Mouse (Mus musculus) intestine, embryonic 15.5 days (tissue): ENCODE results near the gene Tppp2. TPM values are rescaled to one million over a fixed set of nuclear protein-coding genes. Genes with fewer than 3 reads are reported as not detected.
"Not testable (repeated sequence)": the region's sequence is repeated elsewhere in the genome, so short reads cannot be mapped to it uniquely, and the experiment has no call there.

Experiments used
- ATAC-seq: fragments of 200-750 bp; cut with Nextera tagmentation; 2 replicates; pipeline ENCODE4 v1.8.0; 2017; ENCODE audit warnings: moderate TSS enrichment, moderate library complexity
- H3K27ac ChIP-seq: fragments of 300-500 bp; sonication (generic); 2 replicates; pipeline ENCODE4 v1.5.1; 2015; ENCODE audit warnings: mild to moderate bottlenecking, inconsistent platforms
- H3K27me3 ChIP-seq: fragments of 300-500 bp; sonication (generic); replicated peaks from 2 replicates; pipeline ENCODE4 v1.6.1; 2015; ENCODE audit warnings: inconsistent platforms
- H3K36me3 ChIP-seq: fragments of 300-500 bp; sonication (generic); 2 replicates; pipeline ENCODE4 v1.6.1; 2015; ENCODE audit warnings: inconsistent platforms
- H3K4me1 ChIP-seq: fragments of 300-500 bp; sonication (generic); replicated peaks from 2 replicates; pipeline ENCODE4 v1.6.1; 2015; ENCODE audit warnings: inconsistent platforms
- H3K4me2 ChIP-seq: fragments of 300-500 bp; sonication (generic); replicated peaks from 2 replicates; pipeline ENCODE4 v1.6.1; 2015; ENCODE audit warnings: mild to moderate bottlenecking, inconsistent platforms
- H3K4me3 ChIP-seq: fragments of 300-500 bp; sonication (generic); replicated peaks from 2 replicates; pipeline ENCODE4 v1.5.1; 2015; ENCODE audit warnings: inconsistent platforms
- H3K9ac ChIP-seq: fragments of 300-500 bp; sonication (generic); 2 replicates; pipeline ENCODE4 v1.6.1; 2015; ENCODE audit warnings: inconsistent platforms
- H3K9me3 ChIP-seq: fragments of 300-500 bp; sonication (generic); 2 replicates; pipeline ENCODE4 v1.6.1; 2016; ENCODE audit warnings: inconsistent platforms
- WGBS: fragments of 180-500 bp; shearing (Covaris S2); methylation state at CpG from one replicate; pipeline ENCODE4 v1.1.7; 2015; 5-methylcytosine and 5-hydroxymethylcytosine counted together
- polyA plus RNA-seq: library from polyadenylated mRNA; unstranded; fragments of >200 nt; fragmentation: Nextera tagmentation; extraction: Ambion mirVana; gene quantifications from 2 replicates; pipeline ENCODE4 v1.2.1, GENCODE M21; 2015

The Tppp2 gene
- polyA plus RNA-seq, 1 experiment from 2014 or later = not detected

DNA sequence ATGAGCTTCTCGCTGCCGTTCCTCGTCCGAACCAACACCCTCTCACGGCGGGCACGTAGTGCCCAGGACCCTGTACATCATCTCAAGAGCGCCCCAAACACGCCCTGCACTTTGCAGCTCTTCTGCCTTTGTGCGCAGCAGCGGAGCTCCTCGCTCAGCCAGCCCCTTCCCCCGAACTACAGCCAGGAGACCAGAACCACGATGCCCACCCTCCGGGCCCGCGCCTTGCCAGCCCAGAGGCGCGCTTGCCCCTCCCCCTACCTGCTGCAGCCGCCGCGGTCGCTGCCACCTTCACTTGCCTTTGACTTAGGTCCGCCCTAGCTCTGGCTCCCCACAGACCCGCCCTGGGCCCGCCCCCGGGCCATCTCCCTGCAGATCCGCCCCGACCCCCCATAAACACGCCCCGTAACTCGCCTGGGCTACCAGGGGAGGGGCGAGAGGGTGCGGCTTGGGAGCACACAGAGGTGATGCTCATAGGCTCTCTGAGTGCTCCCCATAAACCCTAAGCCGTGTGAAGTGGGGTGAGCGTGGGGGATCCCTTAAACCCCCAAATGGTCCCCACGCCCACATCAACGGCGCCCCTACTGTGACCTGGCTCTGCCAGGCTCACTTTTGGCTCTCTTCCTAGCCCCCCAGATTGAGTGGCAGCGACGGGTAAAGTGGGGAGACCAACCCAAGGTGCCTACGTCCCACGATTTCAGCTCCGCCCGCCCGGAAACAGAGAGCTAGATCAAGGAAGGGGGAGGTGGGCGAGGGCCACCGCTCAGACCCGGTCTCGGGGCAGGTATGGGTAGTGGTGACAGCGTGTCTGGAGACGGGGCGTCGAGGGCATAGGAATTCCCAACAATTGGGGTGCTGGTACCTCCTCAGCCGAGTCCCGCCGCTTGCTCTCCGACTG lies 4.9 kb upstream of the Tppp2 start:
- peak overlapping the region; percentile 57 for H3K4me3 ChIP-seq
- H3K4me1 ChIP-seq = peaks cover 14% of the 10 kb centered on the region
- H3K9me3 ChIP-seq = no peaks in the 10 kb centered on the region
- H3K9ac ChIP-seq = peak overlapping the region; percentile 57
- WGBS = under 1% methylated on average over 58 of the region's 58 CpGs
- 0 out of 2 replicates have a peak, but pooled peaks cover 2% of the 10 kb centered on the region for H3K27me3 ChIP-seq
- no peaks in the 10 kb centered on the region for H3K36me3 ChIP-seq
- H3K27ac ChIP-seq = peak overlapping the region; percentile 56
- H3K4me2 ChIP-seq = peak overlapping the region; percentile 99
- peak; percentile 93 for ATAC-seq

DNA sequence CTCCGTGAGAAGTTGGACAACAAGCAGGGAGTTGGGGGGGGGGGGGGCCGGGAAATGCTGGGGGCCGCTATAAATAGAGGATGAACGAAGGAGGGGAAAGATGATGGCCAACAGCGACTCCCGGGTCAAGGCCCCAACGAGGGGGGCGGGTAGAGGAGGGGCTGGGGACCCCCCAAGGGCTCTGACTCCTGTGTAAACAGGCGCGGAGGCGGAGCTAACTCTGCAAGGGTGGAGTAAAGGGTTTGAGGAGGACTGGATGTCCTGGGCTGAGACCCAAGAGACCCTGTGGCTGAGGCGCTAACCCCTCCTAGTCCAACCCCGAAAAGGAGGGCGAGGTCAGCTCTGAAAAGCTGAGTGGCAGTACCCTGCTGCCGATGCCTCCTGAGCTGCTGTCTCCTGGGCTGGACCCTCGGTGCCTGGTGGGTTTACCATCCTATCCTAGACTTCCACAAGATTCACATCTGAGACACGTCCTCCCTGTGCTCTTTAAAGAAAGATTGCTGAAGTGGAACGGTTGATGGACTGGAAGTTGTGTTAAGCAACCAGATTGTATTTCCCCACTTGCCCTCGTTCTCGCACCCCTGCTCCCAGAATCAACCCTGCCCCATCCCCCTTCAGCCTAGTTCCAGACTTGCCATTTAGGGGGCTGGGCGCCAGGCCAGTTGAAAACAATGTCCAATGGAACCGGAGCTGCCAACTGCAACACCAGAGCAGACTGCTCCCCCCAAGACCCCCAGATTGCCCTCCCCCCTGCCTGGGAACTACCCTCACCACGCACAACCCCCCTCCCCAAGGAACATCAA lies 4.1 kb upstream of the Tppp2 start, which contains the start of gene Ndrg2:
Ndrg2 (minus strand) TSS at position 199 of the 803 bp plus-strand sequence.
- peak within 1 kb of the TSS; percentile 99 for H3K4me2 ChIP-seq
- 8% methylated on average over 21 of the region's 23 CpGs for whole genome bisulfite sequencing
- peak; percentile 60 for ATAC-seq
- H3K27me3 ChIP-seq = 0 out of 2 replicates have a peak, but pooled peaks cover 2% of the 10 kb centered on the region
- peak within 1 kb of the TSS; percentile 57 for H3K4me3 ChIP-seq
- peak within 1 kb of the TSS; percentile 57 for H3K9ac ChIP-seq
- no peaks in the 10 kb centered on the region for H3K9me3 ChIP-seq
- H3K4me1 ChIP-seq = peaks cover 14% of the 10 kb centered on the region
- peak within 1 kb of the TSS; percentile 56 for H3K27ac ChIP-seq
- no peaks in the 10 kb centered on the region for H3K36me3 ChIP-seq

DNA sequence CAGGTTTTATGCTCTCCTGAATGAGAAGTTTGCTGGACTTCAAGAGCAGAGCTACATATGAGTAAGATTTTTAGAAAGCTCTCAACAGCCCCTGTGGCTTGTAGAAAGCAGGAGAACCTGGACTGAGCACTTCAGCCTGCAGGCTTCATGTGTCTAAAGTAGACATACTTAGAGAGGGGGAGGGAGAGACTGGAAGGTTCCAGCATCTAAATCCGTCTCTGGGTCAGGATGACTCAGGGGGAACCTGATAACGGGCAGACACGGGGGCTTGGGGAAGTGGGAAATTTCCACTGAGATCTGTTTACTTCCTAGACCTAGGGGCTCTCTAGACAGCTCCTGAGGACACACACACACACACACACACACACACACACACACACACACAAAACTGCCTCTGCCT lies 3.2 kb upstream of the Tppp2 start:
- Histone ChIP-seq H3K9ac (no peak overlapping the region), H3K27ac (no peak overlapping the region), H3K9me3 (no peaks in the 10 kb centered on the region), H3K27me3 (0 out of 2 replicates have a peak, but pooled peaks cover 2% of the 10 kb centered on the region), H3K4me2 (no peak overlapping the region), H3K36me3 (no peaks in the 10 kb centered on the region), H3K4me3 (no peak overlapping the region), H3K4me1 (peaks cover 14% of the 10 kb centered on the region)
- ATAC-seq = no peak
- WGBS = 14% methylated on average over 3 of the region's 3 CpGs

DNA sequence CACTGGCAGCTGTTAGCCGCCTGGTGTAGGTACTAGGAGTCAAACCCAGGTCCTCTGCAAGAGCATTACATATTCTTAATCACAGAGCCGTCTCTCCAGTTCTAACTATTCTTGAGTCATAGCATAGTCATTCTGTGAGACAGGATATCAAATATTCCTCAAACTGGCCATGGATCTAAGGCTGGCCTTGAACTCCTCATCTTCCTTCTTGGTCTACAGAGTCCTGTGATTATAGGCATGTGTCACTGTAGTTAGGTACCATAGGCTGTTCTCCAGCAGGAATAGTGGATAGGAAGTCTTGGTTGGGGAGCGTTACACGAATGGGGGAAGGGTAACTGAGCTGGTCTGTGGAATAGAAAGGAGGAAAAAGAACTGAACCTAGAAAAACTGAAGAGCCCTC lies 1.7 kb upstream of the Tppp2 start:
- Histone ChIP-seq H3K27me3 (0 out of 2 replicates have a peak, but pooled peaks cover 2% of the 10 kb centered on the region), H3K4me3 (no peak overlapping the region), H3K27ac (no peak overlapping the region), H3K9ac (no peak overlapping the region), H3K4me2 (no peak overlapping the region), H3K4me1 (peaks cover 16% of the 10 kb centered on the region), H3K9me3 (no peaks in the 10 kb centered on the region), H3K36me3 (no peaks in the 10 kb centered on the region)
- no peak for ATAC-seq
- 79% methylated on average over 4 of the region's 4 CpGs for WGBS

DNA sequence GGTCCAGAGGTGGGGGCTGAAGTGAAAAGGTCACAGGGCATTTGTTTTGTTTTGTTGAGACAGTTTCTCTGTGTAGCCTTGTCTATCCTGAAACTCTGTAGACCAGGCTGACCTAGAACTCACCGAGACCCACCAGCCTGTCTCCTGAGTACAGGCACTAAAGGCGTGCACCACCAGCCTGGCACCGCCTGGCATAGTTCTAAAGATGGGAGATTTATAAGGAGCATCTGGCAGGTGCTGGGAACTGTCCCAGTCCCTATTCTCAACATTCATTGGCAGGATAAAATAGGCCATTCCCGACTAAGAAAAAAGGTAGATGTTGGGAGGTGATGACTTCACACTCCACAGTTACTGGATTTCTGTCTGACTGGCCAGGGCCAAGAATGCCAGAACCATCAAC lies 741 bp downstream of the Tppp2 start:
- Histone ChIP-seq H3K9ac (no peak overlapping the region), H3K4me1 (peaks cover 16% of the 10 kb centered on the region), H3K9me3 (no peaks in the 10 kb centered on the region), H3K27ac (no peak overlapping the region), H3K27me3 (0 out of 2 replicates have a peak, but pooled peaks cover 2% of the 10 kb centered on the region), H3K36me3 (no peaks in the 10 kb centered on the region), H3K4me2 (no peak overlapping the region), H3K4me3 (no peak overlapping the region)
- WGBS = 81% methylated on average over 4 of the region's 4 CpGs
- no peak for ATAC-seq

DNA sequence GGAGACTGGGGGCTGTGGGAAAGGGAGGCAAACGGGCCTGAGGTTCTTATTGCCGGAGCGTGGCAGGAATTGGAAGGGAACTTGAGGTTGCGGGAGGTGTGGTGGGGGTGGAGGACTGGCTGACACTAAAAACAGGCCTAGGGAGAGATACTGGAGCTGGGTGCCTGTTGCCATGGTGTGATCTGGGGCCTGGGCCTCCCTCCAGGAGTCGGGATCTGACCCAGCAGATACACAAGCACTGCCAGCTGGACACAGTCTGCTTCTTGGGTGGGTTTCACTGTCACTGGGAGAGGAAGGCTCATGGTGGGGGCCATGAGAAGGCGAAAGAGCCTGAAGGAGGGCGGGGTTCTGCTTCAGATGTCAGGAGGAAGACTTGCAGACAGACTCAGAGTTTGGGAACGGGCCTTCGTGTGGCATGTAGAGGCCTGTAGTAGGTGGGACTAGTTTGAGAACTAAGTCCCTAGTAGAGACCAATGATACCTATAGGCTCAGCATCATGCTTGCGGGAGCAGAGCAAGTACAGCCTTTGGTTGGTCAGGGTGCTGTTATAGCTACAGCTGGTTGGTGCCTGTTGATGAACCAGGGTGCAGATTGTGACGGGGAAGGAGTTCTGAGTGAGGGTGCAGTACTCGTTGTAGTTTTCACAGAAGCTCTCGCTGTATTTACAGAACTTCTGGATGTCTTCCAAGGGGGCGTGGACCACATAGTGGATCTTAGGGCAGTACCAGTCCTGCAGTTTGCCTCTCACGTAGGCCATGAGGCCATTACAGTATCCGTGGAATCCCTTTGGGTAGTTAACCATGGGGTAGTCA lies 3.7 kb downstream of the Tppp2 start:
- no peaks in the 10 kb centered on the region for H3K27me3 ChIP-seq
- no peak overlapping the region for H3K4me3 ChIP-seq
- 51% methylated on average over 16 of the region's 16 CpGs for WGBS
- H3K4me2 ChIP-seq = no peak overlapping the region; the same call in 1 of the 2 replicates
- no peak overlapping the region for H3K9ac ChIP-seq
- peak; percentile 76 for ATAC-seq
- H3K9me3 ChIP-seq = no peaks in the 10 kb centered on the region
- H3K27ac ChIP-seq = peak overlapping the region; percentile 48; the same call in 1 of the 2 replicates
- H3K36me3 ChIP-seq = no peaks in the 10 kb centered on the region
- peaks cover 10% of the 10 kb centered on the region for H3K4me1 ChIP-seq

DNA sequence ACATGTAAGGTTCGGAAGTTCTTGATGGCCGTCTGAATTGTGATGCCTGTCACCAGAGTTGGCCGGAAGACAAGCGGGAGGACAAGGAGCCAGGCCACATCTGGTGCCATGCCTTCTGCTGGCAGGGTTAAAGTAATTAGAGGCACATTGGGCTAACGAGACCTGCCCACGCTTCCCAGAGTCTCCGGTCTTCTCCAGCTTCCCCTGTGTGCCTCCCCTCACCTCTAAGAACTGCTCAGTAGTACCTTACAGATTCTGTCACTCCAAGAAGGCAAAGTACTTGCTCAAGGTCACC lies 4.3 kb downstream of the Tppp2 start, which contains the start of gene Rnase13:
Rnase13 (minus strand) TSS at position 203 of the 295 bp plus-strand sequence.
- H3K36me3 ChIP-seq = no peaks in the 10 kb centered on the region
- no peaks in the 10 kb centered on the region for H3K9me3 ChIP-seq
- H3K4me2 ChIP-seq = no peak within 1 kb of the TSS; the same call in 1 of the 2 replicates
- WGBS = 91% methylated on average over 7 of the region's 7 CpGs
- H3K9ac ChIP-seq = no peak within 1 kb of the TSS
- H3K4me3 ChIP-seq = no peak within 1 kb of the TSS
- no peak for ATAC-seq
- peaks cover 10% of the 10 kb centered on the region for H3K4me1 ChIP-seq
- peak within 1 kb of the TSS; percentile 48; the same call in 1 of the 2 replicates for H3K27ac ChIP-seq
- H3K27me3 ChIP-seq = no peaks in the 10 kb centered on the region

DNA sequence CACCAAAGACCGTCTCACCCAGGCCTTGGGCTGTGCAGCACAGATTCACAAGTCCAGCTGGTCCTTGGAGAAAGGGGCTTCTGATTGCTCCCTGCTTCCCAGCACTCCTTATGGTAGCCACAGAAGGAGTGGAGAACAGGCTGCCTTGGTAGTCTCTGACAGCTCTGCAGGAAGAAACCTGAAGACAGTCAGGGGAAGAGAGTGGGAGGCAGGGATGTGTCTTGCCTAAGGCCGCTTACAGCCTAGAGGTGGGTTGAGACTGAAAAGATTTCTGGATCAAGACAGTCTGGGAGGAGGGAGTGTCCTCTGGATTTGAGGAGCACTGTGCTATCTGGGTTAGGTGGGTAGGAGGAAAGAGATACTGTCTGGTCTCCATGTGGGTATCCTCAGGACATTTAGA lies 4.7 kb downstream of the Tppp2 start:
- peaks cover 10% of the 10 kb centered on the region for H3K4me1 ChIP-seq
- no peak overlapping the region for H3K27ac ChIP-seq
- no peaks in the 10 kb centered on the region for H3K27me3 ChIP-seq
- no peaks in the 10 kb centered on the region for H3K9me3 ChIP-seq
- H3K9ac ChIP-seq = no peak overlapping the region
- no peaks in the 10 kb centered on the region for H3K36me3 ChIP-seq
- no peak overlapping the region for H3K4me3 ChIP-seq
- H3K4me2 ChIP-seq = no peak overlapping the region
- ATAC-seq = no peak
- 86% methylated on average over 2 of the region's 2 CpGs for WGBS

DNA sequence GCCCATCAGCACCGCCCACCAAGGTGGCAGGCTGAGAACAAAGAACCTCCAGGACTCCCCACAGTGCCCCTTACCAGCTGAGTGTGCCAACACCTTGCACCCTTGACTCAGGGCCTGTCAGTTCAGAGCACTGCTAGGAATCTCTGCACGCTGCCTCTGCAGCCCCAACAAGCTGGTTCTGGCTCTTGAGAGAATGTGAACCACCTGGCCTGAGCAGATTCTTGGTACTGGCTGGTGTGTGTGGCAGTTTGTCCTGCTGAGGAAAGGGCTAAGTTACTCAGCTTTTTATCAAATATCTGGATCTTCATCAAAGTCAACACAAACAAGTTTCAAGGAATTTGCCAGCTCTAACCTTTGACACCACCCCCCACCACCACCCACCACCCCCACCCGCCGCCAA lies 5.3 kb downstream of the Tppp2 start:
- Histone ChIP-seq H3K4me2 (no peak overlapping the region), H3K4me3 (no peak overlapping the region), H3K9me3 (no peaks in the 10 kb centered on the region), H3K9ac (no peak overlapping the region), H3K27me3 (no peaks in the 10 kb centered on the region), H3K36me3 (no peaks in the 10 kb centered on the region), H3K27ac (no peak overlapping the region), H3K4me1 (peaks cover 10% of the 10 kb centered on the region)
- no peak for ATAC-seq
- WGBS = 77% methylated on average over 4 of the region's 4 CpGs

DNA sequence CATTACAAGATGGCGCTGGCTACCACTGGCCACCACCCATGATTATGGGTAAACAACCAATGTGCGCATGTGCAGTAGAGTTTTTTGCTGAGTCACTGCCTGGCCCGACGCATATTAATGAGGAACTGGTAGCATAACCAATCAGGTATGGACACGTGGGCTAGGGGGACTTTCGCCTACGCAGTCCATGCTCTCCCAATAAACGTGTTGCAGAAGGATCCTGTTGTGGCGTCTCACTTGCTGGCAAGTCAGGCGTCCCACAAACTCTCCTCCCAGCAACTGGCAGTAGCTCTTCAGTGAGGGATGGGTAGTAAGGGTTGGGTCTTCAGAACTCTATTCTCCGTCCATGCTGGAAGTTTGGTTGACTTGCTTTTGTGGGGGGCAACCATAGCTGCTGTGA lies 8.7 kb downstream of the Tppp2 start:
- H3K4me3 ChIP-seq, H3K4me2 ChIP-seq, H3K9me3 ChIP-seq, H3K27me3 ChIP-seq, H3K27ac ChIP-seq, ATAC-seq, H3K9ac ChIP-seq, H3K36me3 ChIP-seq: not testable (repeated sequence)
- H3K4me1 ChIP-seq = peaks cover 10% of the 10 kb centered on the region
- 94% methylated on average over 11 of the region's 11 CpGs for WGBS

DNA sequence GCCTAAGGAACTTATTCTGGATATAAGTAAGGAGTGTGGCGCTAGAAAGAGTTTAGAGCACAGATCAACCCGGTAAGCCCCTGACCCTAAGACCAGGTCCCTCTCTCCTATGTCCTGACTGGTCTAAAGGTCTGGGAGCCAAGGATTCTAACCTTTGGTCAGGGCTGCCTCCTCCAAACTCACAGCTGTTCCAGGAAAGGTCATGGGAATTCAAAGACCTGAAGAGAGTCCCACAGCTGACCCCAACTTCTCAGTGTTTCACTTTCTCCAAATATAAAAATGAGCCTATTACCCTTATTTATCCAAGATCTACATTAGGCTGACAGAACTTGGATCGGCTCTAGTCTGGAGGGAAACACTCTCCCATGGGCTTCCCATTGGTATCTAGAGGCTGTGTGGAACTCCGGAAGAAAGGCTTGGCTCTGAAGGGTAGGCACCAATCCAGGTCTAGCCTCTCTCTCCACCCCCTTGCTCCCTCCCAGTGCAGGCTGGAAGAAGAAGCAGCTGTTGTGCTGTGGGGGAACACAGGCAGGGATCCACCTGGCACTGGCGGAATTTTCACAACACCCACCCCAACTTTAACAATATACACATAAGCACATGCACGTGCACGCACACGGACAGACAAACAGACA lies 11.2 kb downstream of the Tppp2 start:
- Histone ChIP-seq H3K27me3 (no peaks in the 10 kb centered on the region), H3K27ac (peak overlapping the region; percentile 5; the same call in 1 of the 2 replicates), H3K36me3 (no peaks in the 10 kb centered on the region), H3K9ac (no peak overlapping the region), H3K9me3 (no peaks in the 10 kb centered on the region), H3K4me1 (peaks cover 8% of the 10 kb centered on the region; the same call in 1 of the 2 replicates), H3K4me2 (no peak overlapping the region), H3K4me3 (no peak overlapping the region)
- ATAC-seq = peak; percentile 55
- WGBS = 60% methylated on average over 8 of the region's 8 CpGs
